Comparison of ENCODE assay signal across 23 mouse cellular contexts in the genomic region with DNA sequence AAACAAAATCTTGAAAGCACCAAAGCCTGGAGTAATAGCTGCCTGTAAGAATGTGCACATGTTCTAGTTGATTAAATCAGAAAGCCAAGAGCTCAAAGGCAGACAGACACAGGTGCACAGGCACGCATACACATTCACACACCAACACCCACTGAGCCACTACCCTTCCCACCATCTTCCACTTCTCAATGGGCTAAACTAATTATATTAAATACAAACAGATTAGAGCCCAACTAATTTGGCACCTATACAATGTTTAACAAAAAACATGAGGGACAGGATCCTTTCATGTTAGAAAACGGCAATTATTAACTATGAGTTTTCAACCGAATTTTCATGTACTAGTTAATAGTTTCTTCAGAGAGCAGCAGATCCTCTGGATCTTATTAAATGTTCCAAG.
DNase-seq lines count a peak whose midpoint lies in the region; ATAC-seq and TF ChIP-seq lines count a peak whose summit lies in the region.
"Had no signal": no experiment of that assay in that cellular context is flagged by ENCODE, and none has a peak within 500 bp of the region (broad histone marks: within the 10 kb centered on the region; RNA-seq: fewer than 3 reads in every experiment).

No protein-coding gene starts in this region.

- H3K9me3 ChIP-seq in kidney, embryonic 16.5 days (ENCODE audit: low read length): no peaks in the 10 kb centered on the region
- H3K9me3 ChIP-seq: forebrain, embryonic 10.5 days; heart, embryonic 12.5 days; heart, embryonic 15.5 days; hindbrain, embryonic 10.5 days; hindbrain, embryonic 13.5 days had no signal

- ATAC-seq in kidney, embryonic 16.5 days (ENCODE audit: low FRiP score, low TSS enrichment): peak; percentile 83
- ATAC-seq: CD4-positive, CD25-positive, alpha-beta regulatory T cell, adult 4 months; forebrain, embryonic 14.5 days; hindbrain, embryonic 16.5 days had no signal

- TF ChIP-seq CTCF in kidney, adult 2 months (conservative IDR thresholded peaks at IDR 0.05; ENCODE audit: insufficient read depth, insufficient read length, low read depth, low read length): no peak
- TF ChIP-seq CTCF in brain, embryonic 14.5 days (IDR thresholded peaks at IDR 0.05; ENCODE audit: borderline replicate concordance, extremely low read depth, insufficient read depth, insufficient read length): no peak

- peak overlapping the region; percentile 80 for H3K27ac ChIP-seq in kidney, adult 2 months (ENCODE audit: insufficient read depth, low read depth, low read length)
- 0 out of 2 replicates have a peak overlapping the region, but pooled peaks have one; percentile 29 for H3K27ac ChIP-seq in kidney, embryonic 16.5 days (ENCODE audit: low read length)
- H3K27ac ChIP-seq: forebrain, embryonic 10.5 days; heart, embryonic 15.5 days; hindbrain, embryonic 10.5 days; hindbrain, embryonic 13.5 days had no signal

- no peak for TF ChIP-seq POLR2A in kidney, adult 2 months (IDR thresholded peaks at IDR 0.05; ENCODE audit: low read depth, low read length)
- TF ChIP-seq POLR2A in brain, embryonic 14.5 days (IDR thresholded peaks at IDR 0.05; ENCODE audit: borderline replicate concordance, extremely low read depth, insufficient read depth, insufficient read length, poor library complexity, severe bottlenecking): no peak

- H3K9ac ChIP-seq in kidney, embryonic 16.5 days (replicated peaks; ENCODE audit: low read length): no peak overlapping the region
- H3K9ac ChIP-seq: heart, embryonic 12.5 days; heart, embryonic 15.5 days; hindbrain, embryonic 13.5 days had no signal

- WGBS in kidney, adult 2 months: 45% methylated on average over 3 of the region's 3 CpGs
- WGBS in kidney, embryonic 16.5 days: 73% methylated on average over 3 of the region's 3 CpGs

- H3K4me3 ChIP-seq in kidney, adult 2 months (ENCODE audit: insufficient read depth, low read depth, low read length): no peak overlapping the region
- no peak overlapping the region for H3K4me3 ChIP-seq in kidney, embryonic 16.5 days (ENCODE audit: low read length)
- H3K4me3 ChIP-seq: forebrain, embryonic 10.5 days; heart, embryonic 12.5 days; heart, embryonic 15.5 days; hindbrain, embryonic 10.5 days; hindbrain, embryonic 13.5 days had no signal

- H3K27me3 ChIP-seq in kidney, adult 2 months (replicated peaks; ENCODE audit: control insufficient read depth, insufficient read depth, low read length): no peaks in the 10 kb centered on the region
- H3K27me3 ChIP-seq in kidney, embryonic 16.5 days (ENCODE audit: insufficient read depth, low read length): no peaks in the 10 kb centered on the region
- H3K27me3 ChIP-seq: heart, embryonic 12.5 days; heart, embryonic 15.5 days; hindbrain, embryonic 13.5 days had no signal

- H3K4me2 ChIP-seq in kidney, embryonic 16.5 days (replicated peaks; ENCODE audit: low read depth, low read length): no peak overlapping the region
- H3K4me2 ChIP-seq: heart, embryonic 12.5 days; heart, embryonic 15.5 days; hindbrain, embryonic 13.5 days had no signal

- DNase-seq in kidney, adult 2 months: peak; percentile 57
- DNase-seq in kidney, postnatal 25 days: no peak
- peak; percentile 39 for DNase-seq in brain, embryonic 14.5 days (ENCODE audit: low read depth)
- no peak for DNase-seq in spleen, postnatal 14 days (ENCODE audit: low spot score in 2 of 2)
- no peak for DNase-seq in adipocyte (ENCODE audit: low spot score)
- DNase-seq: adrenal gland, adult 8-10 months; adrenal gland, postnatal 25 days; cerebellum, adult 18-20 months; cerebellum, adult 9-10 months; cerebellum, postnatal 14 days; gastrocnemius, postnatal 25 days; heart, adult 18-20 months; heart, postnatal 10 days; heart, postnatal 36 days had no signal

- H3K36me3 ChIP-seq in kidney, adult 2 months (ENCODE audit: control insufficient read depth, insufficient read depth, low read length): no peaks in the 10 kb centered on the region
- H3K36me3 ChIP-seq in kidney, embryonic 16.5 days (ENCODE audit: insufficient read depth, low read length): no peaks in the 10 kb centered on the region
- H3K36me3 ChIP-seq: forebrain, embryonic 10.5 days; heart, embryonic 12.5 days; heart, embryonic 15.5 days; hindbrain, embryonic 10.5 days; hindbrain, embryonic 13.5 days had no signal

- peaks cover 12% of the 10 kb centered on the region; the same call in 1 of the 2 replicates for H3K4me1 ChIP-seq in kidney, adult 2 months (ENCODE audit: control insufficient read depth, insufficient read depth, low read length)
- 0 out of 2 replicates have a peak, but pooled peaks cover 3% of the 10 kb centered on the region for H3K4me1 ChIP-seq in kidney, embryonic 16.5 days (ENCODE audit: insufficient read depth, low read length)
- H3K4me1 ChIP-seq: heart, embryonic 12.5 days; hindbrain, embryonic 10.5 days; hindbrain, embryonic 13.5 days had no signal

Comparison
In these comparisons a context has a peak if more than half of its experiments do, and no peak if none do; other contexts are left out.
1. DNase-seq: peak in kidney, adult 2 months (single experiment) and brain, embryonic 14.5 days (single experiment); none in kidney, postnatal 25 days (0 of 2), spleen, postnatal 14 days (0 of 2) and adipocyte (single experiment).